In genomic region chr6:83101316-83101687, GRCm38 (mm10) we compare ENCODE assay signal across 8 mouse cellular contexts. TPM values are rescaled to one million over a fixed set of nuclear protein-coding genes. Genes with fewer than 3 reads are reported as not detected.
DNase-seq lines count a peak whose midpoint lies in the region; ATAC-seq and TF ChIP-seq lines count a peak whose summit lies in the region.

Gene Ccdc142, plus strand, starts transcription at chr6:83101601.
Gene Gm42688, plus strand, starts transcription at chr6:83101617.

- peaks cover 24% of the 10 kb centered on the region for H3K4me1 ChIP-seq in heart, embryonic 10.5 days
- H3K4me1 ChIP-seq in kidney, embryonic 14.5 days (ENCODE audit: control insufficient read depth, insufficient read depth, low read length), result peaks cover 11% of the 10 kb centered on the region
- H3K4me1 ChIP-seq in limb, embryonic 14.5 days (ENCODE audit: control insufficient read depth, insufficient read depth, low read length), result peaks cover 12% of the 10 kb centered on the region
- H3K4me1 ChIP-seq in midbrain, embryonic 16.5 days (ENCODE audit: control insufficient read depth, insufficient read depth, low read length), result peaks cover 16% of the 10 kb centered on the region

- peak within 1 kb of the TSS; percentile 99 for H3K4me2 ChIP-seq in kidney, embryonic 14.5 days (replicated peaks; ENCODE audit: low read depth, low read length)
- peak within 1 kb of the TSS; percentile 98 for H3K4me2 ChIP-seq in limb, embryonic 14.5 days (replicated peaks; ENCODE audit: low read depth, low read length, severe bottlenecking)
- H3K4me2 ChIP-seq in midbrain, embryonic 16.5 days (ENCODE audit: low read length), result peak within 1 kb of the TSS; percentile 98

- no peaks in the 10 kb centered on the region for H3K27me3 ChIP-seq in C2C12 (ENCODE audit: control insufficient read depth, insufficient read depth, insufficient read length)
- H3K27me3 ChIP-seq in heart, embryonic 10.5 days (ENCODE audit: insufficient read depth, poor library complexity, severe bottlenecking), result peaks cover 23% of the 10 kb centered on the region; the same call in 1 of the 2 replicates
- H3K27me3 ChIP-seq in kidney, embryonic 14.5 days (ENCODE audit: control insufficient read depth, insufficient read depth, low read length), result no peaks in the 10 kb centered on the region
- H3K27me3 ChIP-seq in limb, embryonic 14.5 days (ENCODE audit: control insufficient read depth, insufficient read depth, low read length), result no peaks in the 10 kb centered on the region
- H3K27me3 ChIP-seq in midbrain, embryonic 16.5 days (ENCODE audit: control insufficient read depth, insufficient read depth, low read depth, low read length), result peaks cover 3% of the 10 kb centered on the region; the same call in 1 of the 2 replicates

- peak; percentile 98 for DNase-seq in brain, adult 2 months (ENCODE audit: low read depth, low spot score)
- peak; percentile 94 for DNase-seq in heart, embryonic 10.5 days (ENCODE audit: low spot score)
- DNase-seq in limb, embryonic 14.5 days (ENCODE audit: low spot score), result peak; percentile 90
- peak; percentile 92 to 95 for DNase-seq in spleen, postnatal 36 days (ENCODE audit: low spot score in 2 of 2)

- H3K79me3 ChIP-seq in C2C12 (ENCODE audit: low read depth), result no peaks in the 10 kb centered on the region

- WGBS in heart, embryonic 10.5 days, result under 1% methylated on average over 25 of the region's 25 CpGs
- WGBS in kidney, embryonic 14.5 days, result under 1% methylated on average over 25 of the region's 25 CpGs
- 3% methylated on average over 25 of the region's 25 CpGs for WGBS in limb, embryonic 14.5 days
- under 1% methylated on average over 25 of the region's 25 CpGs for WGBS in midbrain, embryonic 16.5 days

- ATAC-seq in erythroblast, adult 5-6 weeks (replicated peaks; ENCODE audit: low FRiP score, poor library complexity, severe bottlenecking), result peak; percentile 90
- peak; percentile 86 for ATAC-seq in kidney, embryonic 14.5 days (ENCODE audit: low FRiP score, low TSS enrichment)
- peak; percentile 91 for ATAC-seq in limb, embryonic 14.5 days (ENCODE audit: low FRiP score, low read depth)
- ATAC-seq in midbrain, embryonic 16.5 days, result peak; percentile 90

- no peaks in the 10 kb centered on the region for H3K9me3 ChIP-seq in heart, embryonic 10.5 days
- H3K9me3 ChIP-seq in kidney, embryonic 14.5 days (ENCODE audit: control insufficient read depth, low read length), result no peaks in the 10 kb centered on the region
- H3K9me3 ChIP-seq in limb, embryonic 14.5 days (ENCODE audit: control insufficient read depth, low read length), result no peaks in the 10 kb centered on the region
- H3K9me3 ChIP-seq in midbrain, embryonic 16.5 days (replicated peaks; ENCODE audit: control insufficient read depth, low read length, poor library complexity, severe bottlenecking), result no peaks in the 10 kb centered on the region

- H3K79me2 ChIP-seq in C2C12 (ENCODE audit: control insufficient read depth, insufficient read depth), result no peaks in the 10 kb centered on the region

- TF ChIP-seq CTCF in C2C12 (IDR thresholded peaks at IDR 0.05; ENCODE audit: control insufficient read depth, insufficient read depth, insufficient read length), result peak; percentile 9

- peak within 1 kb of the TSS; percentile 51 for H3K4me3 ChIP-seq in C2C12 (ENCODE audit: insufficient read depth, poor library complexity, severe bottlenecking)
- H3K4me3 ChIP-seq in heart, embryonic 10.5 days, result peak within 1 kb of the TSS; percentile 79
- peak within 1 kb of the TSS; percentile 49 for H3K4me3 ChIP-seq in kidney, embryonic 14.5 days (ENCODE audit: low read length)
- peak within 1 kb of the TSS; percentile 76 for H3K4me3 ChIP-seq in limb, embryonic 14.5 days (replicated peaks; ENCODE audit: low read length)
- peak within 1 kb of the TSS; percentile 84 for H3K4me3 ChIP-seq in midbrain, embryonic 16.5 days (ENCODE audit: low read depth, low read length)

- no peaks in the 10 kb centered on the region for H3K36me3 ChIP-seq in C2C12 (ENCODE audit: control insufficient read depth, insufficient read depth)
- 0 out of 2 replicates have a peak, but pooled peaks cover 2% of the 10 kb centered on the region for H3K36me3 ChIP-seq in heart, embryonic 10.5 days
- no peaks in the 10 kb centered on the region for H3K36me3 ChIP-seq in kidney, embryonic 14.5 days (ENCODE audit: control insufficient read depth, insufficient read depth, low read length)
- no peaks in the 10 kb centered on the region for H3K36me3 ChIP-seq in limb, embryonic 14.5 days (ENCODE audit: control insufficient read depth, insufficient read depth, low read length)
- H3K36me3 ChIP-seq in midbrain, embryonic 16.5 days (ENCODE audit: control insufficient read depth, insufficient read depth, low read length), result no peaks in the 10 kb centered on the region

- H3ac ChIP-seq in C2C12 (ENCODE audit: control insufficient read depth, insufficient read length, low read depth), result peak within 1 kb of the TSS; percentile 90

- H3K9ac ChIP-seq in kidney, embryonic 14.5 days (ENCODE audit: low read depth, low read length), result peak within 1 kb of the TSS; percentile 64
- H3K9ac ChIP-seq in limb, embryonic 14.5 days (ENCODE audit: low read depth, low read length, severe bottlenecking), result peak within 1 kb of the TSS; percentile 76
- peak within 1 kb of the TSS; percentile 94 for H3K9ac ChIP-seq in midbrain, embryonic 16.5 days (ENCODE audit: low read depth, low read length)

- peak within 1 kb of the TSS; percentile 93 for H3K27ac ChIP-seq in heart, embryonic 10.5 days
- H3K27ac ChIP-seq in kidney, embryonic 14.5 days (ENCODE audit: low read depth, low read length), result peak within 1 kb of the TSS; percentile 12; the same call in 1 of the 2 replicates
- H3K27ac ChIP-seq in limb, embryonic 14.5 days (replicated peaks; ENCODE audit: low read depth, low read length), result peak within 1 kb of the TSS; percentile 77
- H3K27ac ChIP-seq in midbrain, embryonic 16.5 days (ENCODE audit: low read length), result peak within 1 kb of the TSS; percentile 88

- TF ChIP-seq POLR2A in limb, embryonic 14.5 days (IDR thresholded peaks at IDR 0.05; ENCODE audit: borderline replicate concordance, extremely low read depth, insufficient read depth, insufficient read length), result peak; percentile 68; the same call in 1 of the 2 replicates

TF ChIP-seq in C2C12, 6 proteins besides CTCF, POLR2A, EP300 and RAD21:
- TF ChIP-seq FOSL1 (IDR thresholded peaks at IDR 0.05; ENCODE audit: insufficient read depth, low read length, poor library complexity, severe bottlenecking), result no peak
- no peak for TF ChIP-seq MYOD1 (IDR thresholded peaks at IDR 0.05; ENCODE audit: control insufficient read depth, insufficient read length, low read depth)
- no peak for TF ChIP-seq MYOG (IDR thresholded peaks at IDR 0.05; ENCODE audit: control insufficient read depth, extremely low read depth, insufficient read length)
- TF ChIP-seq CEBPB (IDR thresholded peaks at IDR 0.05; ENCODE audit: low read depth), result no peak
- TF ChIP-seq MAX (IDR thresholded peaks at IDR 0.05), result no peak
- TF ChIP-seq USF1 (IDR thresholded peaks at IDR 0.05; ENCODE audit: low read depth), result peak; percentile 49

RNA-seq across cellular contexts. Expression of gene Ccdc142, which starts in this region (rescaled TPM):
- polyA plus RNA-seq in C2C12 (2012; fragmentation: generic; extraction: Trizol), result 0.75 TPM
- not detected in 2 replicates for total RNA-seq in erythroblast, adult 5-6 weeks (2015; ENCODE audit: low replicate concordance)
- 0.98 TPM in 1 of 2 replicates, not detected in the other for total RNA-seq in erythroblast, adult 5-6 weeks (2017; ENCODE audit: low replicate concordance)
- polyA plus RNA-seq in heart, embryonic 10.5 days (2016; fragmentation: Nextera tagmentation; extraction: Ambion mirVana), result 1.8 and 2.4 TPM in 2 replicates
- 1.6 and 2.4 TPM in 2 replicates for polyA plus RNA-seq in kidney, embryonic 14.5 days (2014; fragmentation: Nextera tagmentation; extraction: Ambion mirVana)
- 5.2 and 8.7 TPM in 2 replicates for polyA plus RNA-seq in limb, embryonic 14.5 days (2012; rRNA removed)
- 2.7 and 3.0 TPM in 2 replicates for polyA plus RNA-seq in limb, embryonic 14.5 days (2014; fragmentation: Nextera tagmentation; extraction: Ambion mirVana)
- 5.2 and 5.9 TPM in 2 replicates for polyA plus RNA-seq in midbrain, embryonic 16.5 days (2015; fragmentation: Nextera tagmentation; extraction: Ambion mirVana)

RNA-seq across cellular contexts. Expression of gene Gm42688, which starts in this region (rescaled TPM):
- 0.98 TPM for polyA plus RNA-seq in C2C12 (2012; fragmentation: generic; extraction: Trizol)
- total RNA-seq in erythroblast, adult 5-6 weeks (2015; ENCODE audit: low replicate concordance), result 0.19 TPM in 1 of 2 replicates, not detected in the other
- total RNA-seq in erythroblast, adult 5-6 weeks (2017; ENCODE audit: low replicate concordance), result 0.94 TPM in 1 of 2 replicates, not detected in the other
- 1.4 and 2.0 TPM in 2 replicates for polyA plus RNA-seq in heart, embryonic 10.5 days (2016; fragmentation: Nextera tagmentation; extraction: Ambion mirVana)
- 2.4 and 3.5 TPM in 2 replicates for polyA plus RNA-seq in kidney, embryonic 14.5 days (2014; fragmentation: Nextera tagmentation; extraction: Ambion mirVana)
- 7.0 and 7.7 TPM in 2 replicates for polyA plus RNA-seq in limb, embryonic 14.5 days (2012; rRNA removed)
- polyA plus RNA-seq in limb, embryonic 14.5 days (2014; fragmentation: Nextera tagmentation; extraction: Ambion mirVana), result 2.5 and 4.5 TPM in 2 replicates
- polyA plus RNA-seq in midbrain, embryonic 16.5 days (2015; fragmentation: Nextera tagmentation; extraction: Ambion mirVana), result 5.3 and 5.9 TPM in 2 replicates

Comparison
In these comparisons a context has a peak if more than half of its experiments do, and no peak if none do; other contexts are left out.
1. Peak in every context shown above with its lines: DNase-seq, ATAC-seq, H3K4me3 ChIP-seq and H3K27ac ChIP-seq.
2. Peak in ATAC-seq in erythroblast, adult 5-6 weeks; RNA of the genes that start here not detected or under 1 TPM.
3. H3K27ac ChIP-seq: peak in every context shown above with its lines; median percentile 93 in heart, embryonic 10.5 days; 88 in midbrain, embryonic 16.5 days; 77 in limb, embryonic 14.5 days; 12 in kidney, embryonic 14.5 days.